In genomic region chr11:98930127-98930601, GRCm38 (mm10) we compare ENCODE assay signal across 8 mouse cellular contexts. TPM values are rescaled to one million over a fixed set of nuclear protein-coding genes. Genes with fewer than 3 reads are reported as not detected.
DNase-seq lines count a peak whose midpoint lies in the region; ATAC-seq and TF ChIP-seq lines count a peak whose summit lies in the region.

No protein-coding gene starts in this region.

- no peak for TF ChIP-seq EP300 in stomach, postnatal 0 days (optimal IDR thresholded peaks at IDR 0.05)

- H3K9ac ChIP-seq in forebrain, embryonic 14.5 days (ENCODE audit: low read length): peak overlapping the region; percentile 4
- no peak overlapping the region for H3K9ac ChIP-seq in stomach, postnatal 0 days (ENCODE audit: low read length)

- no peak for TF ChIP-seq CTCF in stomach, postnatal 0 days (IDR thresholded peaks at IDR 0.05; ENCODE audit: low read depth)

- 48% methylated on average over 7 of the region's 7 CpGs for WGBS in forebrain, embryonic 14.5 days
- WGBS in stomach, postnatal 0 days: 21% methylated on average over 7 of the region's 7 CpGs

- peak overlapping the region; percentile 44; the same call in 1 of the 2 replicates for H3K27ac ChIP-seq in forebrain, embryonic 14.5 days (ENCODE audit: low read depth, low read length)
- H3K27ac ChIP-seq in stomach, postnatal 0 days (replicated peaks): peak overlapping the region; percentile 61

- H3K27me3 ChIP-seq in forebrain, embryonic 14.5 days (replicated peaks; ENCODE audit: control insufficient read depth, insufficient read depth, low read length): no peaks in the 10 kb centered on the region
- no peaks in the 10 kb centered on the region for H3K27me3 ChIP-seq in stomach, postnatal 0 days (ENCODE audit: control insufficient read depth, insufficient read depth, low read length)

- H3K4me2 ChIP-seq in forebrain, embryonic 14.5 days (ENCODE audit: low read length): peak overlapping the region; percentile 69; the same call in 1 of the 2 replicates
- peak overlapping the region; percentile 29 for H3K4me2 ChIP-seq in stomach, postnatal 0 days (replicated peaks; ENCODE audit: low read depth)

- no peaks in the 10 kb centered on the region for H3K9me3 ChIP-seq in forebrain, embryonic 14.5 days (replicated peaks; ENCODE audit: control insufficient read depth, low read length)
- H3K9me3 ChIP-seq in stomach, postnatal 0 days (ENCODE audit: control insufficient read depth, low read length): no peaks in the 10 kb centered on the region

- peak; percentile 61 for DNase-seq in gastrocnemius, postnatal 10 days
- DNase-seq in gastrocnemius, adult 8-10 months (ENCODE audit: low spot score in 2 of 2): no peak
- peak; percentile 61 for DNase-seq in Muller cell, postnatal 12 days (ENCODE audit: inconsistent ontology term)
- no peak for DNase-seq in forebrain, embryonic 14.5 days (ENCODE audit: low spot score)
- DNase-seq in kidney, postnatal 4 days: peak; percentile 61 to 69
- peak; percentile 55 for DNase-seq in stomach, postnatal 0 days (ENCODE audit: low spot score)
- DNase-seq in layer of hippocampus, adult 9-11 months: no peak
- no peak for DNase-seq in layer of hippocampus, adult 11-12 months (ENCODE audit: low spot score)

- no peak for ATAC-seq in forebrain, embryonic 14.5 days
- ATAC-seq in stomach, postnatal 0 days (ENCODE audit: low FRiP score, low TSS enrichment): no peak

- peaks cover 68% of the 10 kb centered on the region for H3K4me1 ChIP-seq in forebrain, embryonic 14.5 days (ENCODE audit: control insufficient read depth, insufficient read depth, low read length)
- H3K4me1 ChIP-seq in stomach, postnatal 0 days (replicated peaks; ENCODE audit: control insufficient read depth, insufficient read depth): peaks cover 62% of the 10 kb centered on the region

- H3K36me3 ChIP-seq in forebrain, embryonic 14.5 days (ENCODE audit: control insufficient read depth, insufficient read depth, low read length): no peaks in the 10 kb centered on the region
- H3K36me3 ChIP-seq in stomach, postnatal 0 days (ENCODE audit: control insufficient read depth, insufficient read depth, low read length): no peaks in the 10 kb centered on the region

- H3K4me3 ChIP-seq in forebrain, embryonic 14.5 days (ENCODE audit: low read depth, low read length): no peak overlapping the region
- H3K4me3 ChIP-seq in stomach, postnatal 0 days (ENCODE audit: low read depth, low read length): no peak overlapping the region

RNA-seq across cellular contexts. Expression of gene Rara, which starts 2.5 kb away (rescaled TPM):
- 10 to 100 TPM; 22.6 to 31.5 TPM for total RNA-seq in gastrocnemius, postnatal 10 days (2021)
- total RNA-seq in gastrocnemius, adult 8-10 months (2022): 10 to 100 TPM in 2 of 4 experiments, 1 to 10 TPM in 2; 8.3 to 11.7 (median 9.5) TPM
- 8.2 and 9.8 TPM in 2 replicates for polyA plus RNA-seq in forebrain, embryonic 14.5 days (2014; fragmentation: Nextera tagmentation; extraction: Ambion mirVana)
- polyA plus RNA-seq in stomach, postnatal 0 days (2015; fragmentation: Nextera tagmentation; extraction: Ambion mirVana): 20.1 and 25.9 TPM in 2 replicates

RNA-seq across cellular contexts. Expression of gene Cdc6, which starts 22.6 kb away (rescaled TPM):
- total RNA-seq in gastrocnemius, postnatal 10 days (2021): 1 to 10 TPM; 2.3 to 3.5 TPM
- total RNA-seq in gastrocnemius, adult 8-10 months (2022): under 1 TPM in 2 of 4 experiments, not detected in 2; 0.07 to 0.13 TPM
- polyA plus RNA-seq in forebrain, embryonic 14.5 days (2014; fragmentation: Nextera tagmentation; extraction: Ambion mirVana): 14.1 and 16.4 TPM in 2 replicates
- polyA plus RNA-seq in stomach, postnatal 0 days (2015; fragmentation: Nextera tagmentation; extraction: Ambion mirVana): 6.6 and 7.0 TPM in 2 replicates

RNA-seq across cellular contexts. Expression of gene Gjd3, which starts 52.7 kb away (rescaled TPM):
- not detected for total RNA-seq in gastrocnemius, postnatal 10 days (2021)
- not detected for total RNA-seq in gastrocnemius, adult 8-10 months (2022)
- polyA plus RNA-seq in forebrain, embryonic 14.5 days (2014; fragmentation: Nextera tagmentation; extraction: Ambion mirVana): 0.27 and 0.28 TPM in 2 replicates
- 1.9 and 2.1 TPM in 2 replicates for polyA plus RNA-seq in stomach, postnatal 0 days (2015; fragmentation: Nextera tagmentation; extraction: Ambion mirVana)

Comparison
In these comparisons a context has a peak if more than half of its experiments do, and no peak if none do; other contexts are left out.
1. DNase-seq: peak in gastrocnemius, postnatal 10 days (single experiment), Muller cell, postnatal 12 days (single experiment), kidney, postnatal 4 days (2 of 2) and stomach, postnatal 0 days (single experiment); none in gastrocnemius, adult 8-10 months (0 of 2), forebrain, embryonic 14.5 days (single experiment), layer of hippocampus, adult 9-11 months (single experiment) and layer of hippocampus, adult 11-12 months (single experiment).